Mouse (Mus musculus) hindbrain, embryonic 11.5 days (tissue): Measurements from ENCODE around the gene Myh6. TPM values are rescaled to one million over a fixed set of nuclear protein-coding genes. Genes with fewer than 3 reads are reported as not detected.

Experiments
- ATAC-seq: fragments of 200-750 bp; cut with Nextera tagmentation; 2 replicates; pipeline ENCODE4 v1.8.0; 2017; ENCODE audit warnings: mild to moderate bottlenecking, moderate TSS enrichment, moderate library complexity; ENCODE audit not compliant: low FRiP score
- DNase-seq: peaks from one replicate; pipeline ENCODE4 v3.0.0-alpha.2; 2015; ENCODE audit warnings: low spot score
- H3K27ac ChIP-seq: fragments of 300-500 bp; sonication (generic); 2 replicates; pipeline ENCODE4 v1.5.1; 2014; ENCODE audit warnings: mild to moderate bottlenecking, low read depth, low read length
- H3K27me3 ChIP-seq: fragments of 300-500 bp; sonication (generic); 2 replicates; pipeline ENCODE4 v1.6.1; 2014; ENCODE audit warnings: mild to moderate bottlenecking, low read length, moderate library complexity, mixed read lengths; ENCODE audit not compliant: control insufficient read depth, insufficient read depth
- H3K36me3 ChIP-seq: fragments of 300-500 bp; sonication (generic); 2 replicates; pipeline ENCODE4 v1.6.1; 2014; ENCODE audit warnings: mild to moderate bottlenecking, low read length, moderate library complexity, mixed read lengths; ENCODE audit not compliant: control insufficient read depth, insufficient read depth
- H3K4me1 ChIP-seq: fragments of 300-500 bp; sonication (generic); replicated peaks from 2 replicates; pipeline ENCODE4 v1.6.1; 2014; ENCODE audit warnings: low read length, mixed read lengths; ENCODE audit not compliant: control insufficient read depth, insufficient read depth
- H3K4me2 ChIP-seq: fragments of 300-500 bp; sonication (generic); replicated peaks from 2 replicates; pipeline ENCODE4 v1.6.1; 2014; ENCODE audit warnings: mild to moderate bottlenecking, low read depth, low read length
- H3K4me3 ChIP-seq: fragments of 300-500 bp; sonication (generic); 2 replicates; pipeline ENCODE4 v1.5.1; 2014; ENCODE audit warnings: low read depth, low read length
- H3K9ac ChIP-seq: fragments of 300-500 bp; sonication (generic); 2 replicates; pipeline ENCODE4 v1.6.1; 2014; ENCODE audit warnings: low read depth, low read length
- H3K9me3 ChIP-seq: fragments of 300-500 bp; sonication (generic); 2 replicates; pipeline ENCODE4 v1.6.1; 2016; ENCODE audit warnings: low read length; ENCODE audit not compliant: control insufficient read depth
- WGBS: fragments of 180-500 bp; shearing (Covaris S2); extraction: QIAGEN DNeasy Blood & Tissue Kit; methylation state at CpG from one replicate; pipeline ENCODE4 v1.1.7; 2014; 5-methylcytosine and 5-hydroxymethylcytosine counted together
- polyA plus RNA-seq: library from polyadenylated mRNA; unstranded; fragments of >200 nt; fragmentation: Nextera tagmentation; extraction: Ambion mirVana; gene quantifications from 2 replicates; pipeline ENCODE4 v1.2.1, GENCODE M21; 2014

The Myh6 gene
- 0.34 and 0.84 TPM in 2 replicates for polyA plus RNA-seq

GRCm38 (mm10) chr14:54966320-54966977, at the start of gene Myh6:
TSS of gene Myh6 (minus strand) at chr14:54966927.
- no peak for ATAC-seq
- WGBS: 74% methylated on average over 7 of the region's 7 CpGs
- H3K4me3 ChIP-seq: no peak within 1 kb of the TSS

GRCm38 (mm10) chr14:55015767-55016111, 49.0 kb upstream of the Myh6 start:
- H3K9ac ChIP-seq: peak overlapping the region; percentile 57
- H3K27ac ChIP-seq: 0 out of 2 replicates have a peak overlapping the region, but pooled peaks have one; percentile 4
- H3K9me3 ChIP-seq: no peaks in the 10 kb centered on the region
- peak overlapping the region; percentile 73 for H3K4me2 ChIP-seq
- no peaks in the 10 kb centered on the region for H3K27me3 ChIP-seq
- ATAC-seq: no peak; the same call in 1 of the 2 replicates
- H3K4me1 ChIP-seq: no peaks in the 10 kb centered on the region
- no peak for DNase-seq
- H3K4me3 ChIP-seq: peak overlapping the region; percentile 57
- under 1% methylated on average over 17 of the region's 17 CpGs for WGBS
- H3K36me3 ChIP-seq: 0 out of 2 replicates have a peak, but pooled peaks cover 2% of the 10 kb centered on the region

More at GRCm38 (mm10) chr14:54966320-54966977, at the start of gene Myh6:
- DNase-seq: no peak
- no peaks in the 10 kb centered on the region for H3K27me3 ChIP-seq
- H3K36me3 ChIP-seq: no peaks in the 10 kb centered on the region
- no peak within 1 kb of the TSS for H3K4me2 ChIP-seq
- no peak within 1 kb of the TSS for H3K9ac ChIP-seq
- H3K9me3 ChIP-seq: no peaks in the 10 kb centered on the region
- H3K4me1 ChIP-seq: no peaks in the 10 kb centered on the region
- H3K27ac ChIP-seq: no peak within 1 kb of the TSS

GRCm38 (mm10) chr14:55014991-55015766, 48.5 kb upstream of the Myh6 start, which contains the start of gene Ngdn:
TSS of gene Ngdn (plus strand) at chr14:55015454.
- Histone ChIP-seq H3K27ac (peak within 1 kb of the TSS; percentile 87), H3K9ac (peak within 1 kb of the TSS; percentile 78), H3K4me2 (peak within 1 kb of the TSS; percentile 73), H3K9me3 (no peaks in the 10 kb centered on the region), H3K27me3 (no peaks in the 10 kb centered on the region), H3K4me3 (peak within 1 kb of the TSS; percentile 57), H3K4me1 (no peaks in the 10 kb centered on the region), H3K36me3 (no peaks in the 10 kb centered on the region)
- WGBS: under 1% methylated on average over 36 of the region's 36 CpGs
- DNase-seq (peak; percentile 100), ATAC-seq (peak; percentile 98)

GRCm38 (mm10) chr14:55014591-55014990, 47.9 kb upstream of the Myh6 start:
- ATAC-seq: no peak; the same call in 1 of the 2 replicates
- under 1% methylated on average over 27 of the region's 27 CpGs for WGBS
- Histone ChIP-seq H3K9me3 (no peaks in the 10 kb centered on the region), H3K9ac (peak overlapping the region; percentile 78), H3K4me3 (peak overlapping the region; percentile 46), H3K27me3 (no peaks in the 10 kb centered on the region), H3K4me1 (no peaks in the 10 kb centered on the region), H3K27ac (peak overlapping the region; percentile 87), H3K36me3 (no peaks in the 10 kb centered on the region), H3K4me2 (peak overlapping the region; percentile 60)
- DNase-seq: no peak

- no peaks in the 10 kb centered on the region for H3K36me3 ChIP-seq
- H3K27ac ChIP-seq: no peak overlapping the region
- no peak for ATAC-seq
- no peaks in the 10 kb centered on the region for H3K4me1 ChIP-seq
- no peak overlapping the region for H3K4me2 ChIP-seq
- H3K4me3 ChIP-seq: no peak overlapping the region
- H3K27me3 ChIP-seq: no peaks in the 10 kb centered on the region
- no peak overlapping the region for H3K9ac ChIP-seq
- H3K9me3 ChIP-seq: no peaks in the 10 kb centered on the region
- peak; percentile 45 for DNase-seq
- 60% methylated on average over 4 of the region's 4 CpGs for WGBS
These were observed 44.4 kb upstream of the Myh6 start for GRCm38 (mm10) chr14:55011116-55011515.

GRCm38 (mm10) chr14:55008417-55008816, 41.7 kb upstream of the Myh6 start:
- H3K4me1 ChIP-seq: 0 out of 2 replicates have a peak, but pooled peaks cover 2% of the 10 kb centered on the region
- H3K9ac ChIP-seq: no peak overlapping the region
- H3K27me3 ChIP-seq: no peaks in the 10 kb centered on the region
- H3K4me3 ChIP-seq: no peak overlapping the region
- no peaks in the 10 kb centered on the region for H3K36me3 ChIP-seq
- ATAC-seq (no peak), DNase-seq (no peak)
- no peak overlapping the region for H3K27ac ChIP-seq
- no peaks in the 10 kb centered on the region for H3K9me3 ChIP-seq
- 84% methylated on average over 8 of the region's 8 CpGs for WGBS
- no peak overlapping the region for H3K4me2 ChIP-seq

- DNase-seq: no peak
These were observed 40.6 kb upstream of the Myh6 start for GRCm38 (mm10) chr14:55007120-55007908.

GRCm38 (mm10) chr14:55006541-55006940, 39.8 kb upstream of the Myh6 start:
- no peak overlapping the region for H3K4me2 ChIP-seq
- WGBS: 78% methylated on average over 3 of the region's 3 CpGs
- no peak overlapping the region for H3K9ac ChIP-seq
- no peaks in the 10 kb centered on the region for H3K27me3 ChIP-seq
- H3K9me3 ChIP-seq: no peaks in the 10 kb centered on the region
- no peak for DNase-seq
- H3K36me3 ChIP-seq: no peaks in the 10 kb centered on the region
- ATAC-seq: no peak
- H3K27ac ChIP-seq: no peak overlapping the region
- no peak overlapping the region for H3K4me3 ChIP-seq
- H3K4me1 ChIP-seq: 0 out of 2 replicates have a peak, but pooled peaks cover 2% of the 10 kb centered on the region

More at GRCm38 (mm10) chr14:55007120-55007908, 40.6 kb upstream of the Myh6 start:
- WGBS: 87% methylated on average over 9 of the region's 9 CpGs
- Histone ChIP-seq H3K27ac (no peak overlapping the region), H3K4me3 (no peak overlapping the region), H3K4me2 (no peak overlapping the region), H3K4me1 (0 out of 2 replicates have a peak, but pooled peaks cover 2% of the 10 kb centered on the region), H3K36me3 (no peaks in the 10 kb centered on the region), H3K9ac (no peak overlapping the region), H3K27me3 (no peaks in the 10 kb centered on the region), H3K9me3 (no peaks in the 10 kb centered on the region)
- no peak for ATAC-seq
